Mouse (Mus musculus) liver, adult 2 months (tissue): ENCODE measurements around the gene Qrfp.

Experiments used
- CTCF ChIP-seq: fragments of 200-500 bp; IDR thresholded peaks from 2 replicates; pipeline ENCODE4 v1.5.1; 2011; ENCODE audit warnings: low read depth, low read length, control low read depth
- POLR2A ChIP-seq: fragments of 200-500 bp; IDR thresholded peaks from 2 replicates; pipeline ENCODE4 v1.6.1; 2011; ENCODE audit warnings: low read length, control low read depth; ENCODE audit not compliant: insufficient read depth; ENCODE audit errors: extremely low read depth

- TF ChIP-seq POLR2A (no peak), CTCF (no peak)
Observed at GRCm38 (mm10) chr2:31855991-31856390, 45.6 kb upstream of the Qrfp start.
